Mouse (Mus musculus): Measurements from ENCODE around the gene Ndufa3. TPM values are rescaled to one million over a fixed set of nuclear protein-coding genes. Genes with fewer than 3 reads are reported as not detected.

The Ndufa3 gene
- polyA plus RNA-seq, 1 experiment from 2014 or later: 1,026 TPM

DNA sequence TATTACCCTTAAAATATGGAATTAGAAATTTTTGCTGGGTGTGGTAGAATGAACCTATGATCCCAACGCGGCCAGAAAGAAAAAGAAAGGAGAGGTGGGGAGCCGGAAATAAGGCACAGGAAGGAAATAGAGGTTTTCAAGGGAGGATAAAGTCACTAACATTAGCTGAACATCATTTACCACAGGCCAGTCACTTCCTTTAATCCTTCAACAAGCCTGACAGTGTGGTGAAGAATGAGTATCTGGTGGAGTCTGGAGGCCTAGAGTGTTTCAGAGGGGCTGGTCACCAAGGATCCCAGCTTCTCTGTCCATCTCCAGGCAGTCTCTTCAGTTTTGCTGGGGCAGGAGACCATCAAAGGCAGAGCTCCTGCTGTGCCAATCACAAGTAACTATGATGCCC, 6.7 kb upstream of the Ndufa3 start:
- no peak for ATAC-seq (ENCODE audit: insufficient number of reproducible peaks, insufficient read depth, low FRiP score, low read depth)

DNA sequence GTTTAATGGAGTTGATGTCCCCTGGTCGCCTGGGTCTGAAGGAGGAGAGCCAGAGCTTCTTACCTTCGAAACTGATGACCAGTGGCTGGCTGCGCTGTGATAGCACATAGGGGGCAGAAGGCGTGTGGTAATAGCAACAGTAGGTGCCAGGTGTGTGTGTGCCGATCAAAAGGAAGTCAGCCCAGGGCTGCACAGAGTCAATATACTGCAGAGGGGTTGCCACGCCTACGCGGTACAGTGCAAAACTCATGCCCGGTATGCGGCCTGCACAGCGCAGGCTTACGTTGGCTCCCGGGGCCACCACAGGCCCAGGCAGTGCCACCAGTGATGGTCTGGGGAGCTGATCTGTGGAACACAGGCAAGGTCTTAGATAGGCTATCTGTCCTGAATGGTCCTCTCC, 6.2 kb upstream of the Ndufa3 start:
- Histone ChIP-seq H3K9me3 (ENCODE audit: control insufficient read depth, low read length) (no peaks in the 10 kb centered on the region), H3K9ac (ENCODE audit: low read length) (no peak overlapping the region), H3K36me3 (ENCODE audit: control insufficient read depth, insufficient read depth, low read length) (no peaks in the 10 kb centered on the region), H3K27me3 (ENCODE audit: control insufficient read depth, insufficient read depth, low read length) (no peaks in the 10 kb centered on the region), H3K27ac (replicated peaks in 1 of 2; ENCODE audit: control insufficient read depth in 1 of 2, insufficient read depth in 1 of 2, low read depth in 2 of 2, low read length in 2 of 2) (no peak overlapping the region), H3K4me3 (ENCODE audit: control insufficient read depth in 1 of 2, insufficient read depth in 1 of 2, low read depth in 1 of 2, low read length in 2 of 2) (no peak overlapping the region), H3K4me1 (ENCODE audit: control insufficient read depth in 2 of 2, insufficient read depth in 2 of 2, low read length in 2 of 2) (peaks cover 0 to 4% of the 10 kb centered on the region in 2 experiments; a peak in 1 of 4 replicates), H3K4me2 (ENCODE audit: low read length) (no peak overlapping the region)
- WGBS: 86% methylated on average over 13 of the region's 13 CpGs
- ATAC-seq (ENCODE audit: insufficient number of reproducible peaks, insufficient read depth, low FRiP score, low read depth): no peak

More for the DNA sequence above, 6.7 kb upstream of the Ndufa3 start:
- no peaks in the 10 kb centered on the region for H3K9me3 ChIP-seq (ENCODE audit: control insufficient read depth, low read length)
- H3K27me3 ChIP-seq (ENCODE audit: control insufficient read depth, insufficient read depth, low read length): no peaks in the 10 kb centered on the region
- WGBS: 86% methylated on average over 3 of the region's 3 CpGs
- no peak overlapping the region for H3K9ac ChIP-seq (ENCODE audit: low read length)
- no peaks in the 10 kb centered on the region for H3K36me3 ChIP-seq (ENCODE audit: control insufficient read depth, insufficient read depth, low read length)
- H3K4me2 ChIP-seq (ENCODE audit: low read length): no peak overlapping the region
- no peak overlapping the region for H3K27ac ChIP-seq (replicated peaks in 1 of 2; ENCODE audit: control insufficient read depth in 1 of 2, insufficient read depth in 1 of 2, low read depth in 2 of 2, low read length in 2 of 2)
- no peak overlapping the region for H3K4me3 ChIP-seq (ENCODE audit: control insufficient read depth in 1 of 2, insufficient read depth in 1 of 2, low read depth in 1 of 2, low read length in 2 of 2)
- H3K4me1 ChIP-seq (ENCODE audit: control insufficient read depth in 2 of 2, insufficient read depth in 2 of 2, low read length in 2 of 2): peaks cover 0 to 4% of the 10 kb centered on the region in 2 experiments; a peak in 1 of 4 replicates

DNA sequence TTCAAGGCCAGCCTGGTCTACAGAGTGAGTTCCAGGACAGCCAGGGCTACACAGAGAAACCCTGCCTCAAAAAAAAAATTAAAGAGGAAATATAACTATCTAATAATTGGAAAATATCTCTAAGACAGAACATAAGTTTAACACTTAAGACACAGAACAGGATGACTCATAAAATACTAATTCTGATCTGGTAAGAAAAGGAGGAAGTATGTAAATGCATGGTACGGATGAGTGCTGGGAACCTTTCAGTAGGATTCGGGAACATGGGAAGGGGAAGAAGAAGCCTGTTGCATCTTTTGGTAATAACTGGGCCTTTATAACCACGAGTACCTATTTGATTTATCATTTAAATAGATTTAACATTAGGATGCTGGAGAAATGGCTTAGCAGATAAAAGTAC, 3.2 kb upstream of the Ndufa3 start:
- Histone ChIP-seq H3K27ac (replicated peaks in 1 of 2; ENCODE audit: control insufficient read depth in 1 of 2, insufficient read depth in 1 of 2, low read depth in 2 of 2, low read length in 2 of 2) (no peak overlapping the region), H3K4me2 (ENCODE audit: low read length) (no peak overlapping the region), H3K36me3 (ENCODE audit: control insufficient read depth, insufficient read depth, low read length) (peaks cover 5% of the 10 kb centered on the region), H3K27me3 (ENCODE audit: control insufficient read depth, insufficient read depth, low read length) (no peaks in the 10 kb centered on the region), H3K4me3 (ENCODE audit: control insufficient read depth in 1 of 2, insufficient read depth in 1 of 2, low read depth in 1 of 2, low read length in 2 of 2) (no peak overlapping the region), H3K9ac (ENCODE audit: low read length) (no peak overlapping the region), H3K9me3 (ENCODE audit: control insufficient read depth, low read length) (no peaks in the 10 kb centered on the region), H3K4me1 (ENCODE audit: control insufficient read depth in 2 of 2, insufficient read depth in 2 of 2, low read length in 2 of 2) (peaks cover 0 to 7% of the 10 kb centered on the region in 2 experiments; a peak in 2 of 4 replicates)
- no peak for ATAC-seq (ENCODE audit: insufficient number of reproducible peaks, insufficient read depth, low FRiP score, low read depth)
- 70% methylated on average over 3 of the region's 3 CpGs for WGBS

DNA sequence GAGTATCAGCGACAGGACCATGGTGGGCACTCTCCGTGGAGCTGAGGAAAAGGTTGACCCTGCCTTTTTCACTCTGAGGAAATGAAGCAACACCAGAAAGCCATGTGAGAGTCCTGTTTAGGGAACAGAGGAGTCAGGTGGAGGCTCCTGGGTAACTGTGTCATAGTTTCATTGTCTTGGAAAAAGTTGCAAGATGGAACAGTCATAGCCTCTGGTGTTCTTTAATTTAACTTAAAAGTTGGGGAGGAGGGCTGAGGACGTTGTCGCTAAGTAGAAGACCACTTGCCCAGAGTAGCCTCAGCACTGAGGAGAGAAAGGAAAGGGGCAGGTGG, 1.1 kb upstream of the Ndufa3 start, which contains the start of gene Oscar:
Gene Oscar, minus strand, starts transcription at position 101 of the 332 bp plus-strand sequence.
- peak within 1 kb of the TSS in 1 of 2 experiments; percentile 76; a peak in 3 of 4 replicates for H3K4me3 ChIP-seq (ENCODE audit: control insufficient read depth in 1 of 2, insufficient read depth in 1 of 2, low read depth in 1 of 2, low read length in 2 of 2)
- no peak within 1 kb of the TSS for H3K27ac ChIP-seq (replicated peaks in 1 of 2; ENCODE audit: control insufficient read depth in 1 of 2, insufficient read depth in 1 of 2, low read depth in 2 of 2, low read length in 2 of 2)
- peaks cover 25% of the 10 kb centered on the region for H3K36me3 ChIP-seq (ENCODE audit: control insufficient read depth, insufficient read depth, low read length)
- H3K4me1 ChIP-seq (ENCODE audit: control insufficient read depth in 2 of 2, insufficient read depth in 2 of 2, low read length in 2 of 2): peaks cover 0 to 5% of the 10 kb centered on the region in 2 experiments; a peak in 1 of 4 replicates
- 75% methylated on average over 4 of the region's 4 CpGs for WGBS
- no peaks in the 10 kb centered on the region for H3K27me3 ChIP-seq (ENCODE audit: control insufficient read depth, insufficient read depth, low read length)
- peak within 1 kb of the TSS; percentile 77 for H3K4me2 ChIP-seq (ENCODE audit: low read length)
- no peak for ATAC-seq (ENCODE audit: insufficient number of reproducible peaks, insufficient read depth, low FRiP score, low read depth)
- no peaks in the 10 kb centered on the region for H3K9me3 ChIP-seq (ENCODE audit: control insufficient read depth, low read length)
- no peak within 1 kb of the TSS for H3K9ac ChIP-seq (ENCODE audit: low read length)

DNA sequence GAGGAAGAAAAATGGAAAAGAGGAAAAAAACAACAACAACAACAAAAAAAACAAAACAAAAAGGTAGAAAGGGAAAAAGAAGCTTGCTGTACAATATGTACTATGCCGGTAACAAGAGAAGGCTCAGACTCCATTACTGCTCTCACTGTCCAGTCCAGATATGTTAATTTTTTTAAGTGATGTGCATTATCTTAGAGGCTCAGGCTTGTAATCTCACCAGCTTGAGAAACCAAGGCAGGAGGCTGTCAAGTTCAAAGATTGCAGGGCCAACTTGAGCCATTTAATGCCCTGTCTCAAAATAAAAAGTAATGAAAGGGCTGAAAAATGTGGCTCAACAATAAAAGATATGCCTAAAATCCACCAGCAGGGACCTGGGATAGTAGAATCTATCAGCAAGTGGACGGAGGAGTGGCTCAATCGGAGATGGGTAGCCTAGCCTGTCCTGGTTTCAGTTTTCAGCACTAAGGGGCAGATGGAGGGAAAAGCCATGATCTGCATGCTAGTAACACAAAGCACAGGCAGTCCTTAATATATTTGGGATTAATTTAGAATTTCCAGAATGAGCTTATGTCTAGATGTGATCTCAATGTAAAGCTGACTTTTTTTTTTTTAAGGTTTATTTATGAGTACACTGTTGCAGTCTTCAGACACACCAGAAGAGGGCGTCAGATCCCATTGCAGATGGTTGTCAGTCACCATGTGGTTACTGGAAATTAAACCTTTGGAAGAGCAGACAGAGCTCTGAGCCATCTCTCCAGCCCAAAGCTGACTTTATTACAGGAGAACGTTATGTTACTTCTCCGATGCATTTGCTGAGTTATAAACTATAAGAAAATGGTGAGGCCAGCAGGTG, 558 bp upstream of the Ndufa3 start:
- H3K9me3 ChIP-seq (ENCODE audit: control insufficient read depth, low read length): no peaks in the 10 kb centered on the region
- H3K9ac ChIP-seq (ENCODE audit: low read length): peak overlapping the region; percentile 90
- peaks cover 29% of the 10 kb centered on the region for H3K36me3 ChIP-seq (ENCODE audit: control insufficient read depth, insufficient read depth, low read length)
- H3K4me3 ChIP-seq (ENCODE audit: control insufficient read depth in 1 of 2, insufficient read depth in 1 of 2, low read depth in 1 of 2, low read length in 2 of 2): peak overlapping the region in 1 of 2 experiments; percentile 76; a peak in 3 of 4 replicates
- H3K27me3 ChIP-seq (ENCODE audit: control insufficient read depth, insufficient read depth, low read length): no peaks in the 10 kb centered on the region
- ATAC-seq (ENCODE audit: insufficient number of reproducible peaks, insufficient read depth, low FRiP score, low read depth): no peak
- H3K27ac ChIP-seq (replicated peaks in 1 of 2; ENCODE audit: control insufficient read depth in 1 of 2, insufficient read depth in 1 of 2, low read depth in 2 of 2, low read length in 2 of 2): no peak overlapping the region
- H3K4me1 ChIP-seq (ENCODE audit: control insufficient read depth in 2 of 2, insufficient read depth in 2 of 2, low read length in 2 of 2): peaks cover 0 to 5% of the 10 kb centered on the region in 2 experiments; a peak in 1 of 4 replicates
- H3K4me2 ChIP-seq (ENCODE audit: low read length): peak overlapping the region; percentile 77
- WGBS: 43% methylated on average over 6 of the region's 6 CpGs

DNA sequence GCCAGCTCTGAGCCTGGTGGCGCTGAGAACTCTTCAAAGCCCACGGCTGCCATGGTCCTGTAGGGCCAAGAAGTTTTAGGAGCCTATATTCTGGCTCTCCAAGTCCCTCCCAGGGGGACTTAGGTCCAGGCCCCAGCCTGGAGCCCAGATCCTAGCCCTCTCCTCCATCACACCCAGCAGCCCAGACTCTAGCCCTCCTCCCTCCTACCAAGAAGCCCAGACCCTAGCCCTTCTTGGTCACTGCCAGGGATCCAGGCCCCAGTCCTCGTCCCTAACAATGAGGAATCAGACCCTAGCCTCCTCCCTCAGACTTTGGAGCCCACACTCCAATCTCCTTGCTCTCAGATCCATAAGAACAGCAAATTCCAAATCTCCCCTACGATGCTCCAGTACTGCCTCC, 11.9 kb downstream of the Ndufa3 start:
- H3K36me3 ChIP-seq (ENCODE audit: control insufficient read depth, insufficient read depth, low read length): peaks cover 48% of the 10 kb centered on the region
- H3K4me1 ChIP-seq (ENCODE audit: control insufficient read depth in 2 of 2, insufficient read depth in 2 of 2, low read length in 2 of 2): peaks cover 10 to 18% of the 10 kb centered on the region in 2 experiments
- H3K4me2 ChIP-seq (ENCODE audit: low read length): peak overlapping the region; percentile 97
- peak overlapping the region; percentile 21 to 76; a peak in 1 of 4 replicates for H3K27ac ChIP-seq (replicated peaks in 1 of 2; ENCODE audit: control insufficient read depth in 1 of 2, insufficient read depth in 1 of 2, low read depth in 2 of 2, low read length in 2 of 2)
- 37% methylated on average over 4 of the region's 4 CpGs for WGBS
- H3K4me3 ChIP-seq (ENCODE audit: control insufficient read depth in 1 of 2, insufficient read depth in 1 of 2, low read depth in 1 of 2, low read length in 2 of 2): peak overlapping the region; percentile 73 to 100
- no peak for ATAC-seq (ENCODE audit: insufficient number of reproducible peaks, insufficient read depth, low FRiP score, low read depth)
- H3K27me3 ChIP-seq (ENCODE audit: control insufficient read depth, insufficient read depth, low read length): no peaks in the 10 kb centered on the region
- H3K9ac ChIP-seq (ENCODE audit: low read length): peak overlapping the region; percentile 75
- no peaks in the 10 kb centered on the region for H3K9me3 ChIP-seq (ENCODE audit: control insufficient read depth, low read length)

DNA sequence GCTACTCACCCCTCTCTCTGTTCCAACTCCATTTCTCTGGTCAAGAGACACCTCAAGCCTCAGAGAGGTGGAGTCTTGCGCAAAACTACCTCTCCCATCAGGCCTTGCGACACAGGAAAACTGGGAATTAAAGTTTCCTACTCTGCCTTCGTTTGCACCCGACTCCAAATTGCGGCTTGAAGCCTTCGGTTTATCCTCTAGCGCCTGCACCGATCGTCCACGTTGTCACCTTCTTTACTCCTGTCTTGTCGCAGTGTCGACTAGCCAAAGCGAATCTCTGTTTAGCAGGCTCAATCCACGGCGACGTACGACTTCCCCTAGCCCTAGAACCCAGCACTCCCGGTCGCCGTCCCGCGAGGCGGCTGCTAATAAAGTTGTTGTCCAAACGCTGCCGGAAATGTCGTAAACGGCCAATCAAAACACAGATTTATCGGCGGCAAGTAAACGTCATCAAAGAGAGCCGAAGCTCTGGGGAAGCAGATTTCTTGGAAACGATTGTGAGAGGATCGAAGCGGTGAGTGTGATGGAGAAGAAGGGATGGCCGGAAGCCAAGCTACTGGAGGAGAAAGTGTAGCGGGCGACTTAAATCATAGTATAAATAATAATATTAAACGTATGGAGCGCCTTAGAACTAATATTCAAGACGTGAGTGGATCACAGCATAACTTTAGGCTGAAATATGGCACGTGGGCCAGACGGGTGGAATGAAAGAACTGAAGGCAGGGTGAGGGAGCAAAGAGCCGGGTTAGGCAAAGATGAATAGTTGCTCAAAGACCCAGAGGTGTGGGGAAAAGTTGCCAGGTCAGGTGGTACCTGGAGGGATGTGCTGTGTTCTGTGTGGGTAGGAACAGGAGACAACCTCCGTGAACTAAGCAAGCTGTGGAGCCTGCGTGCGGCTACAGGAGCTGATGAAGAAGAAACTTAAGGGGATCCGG, 12.6 kb downstream of the Ndufa3 start, which contains the start of the genes Tfpt and Prpf31:
Gene Tfpt, minus strand, starts transcription at position 387 of the 935 bp plus-strand sequence.
Gene Prpf31, plus strand, starts transcription at position 443 of the 935 bp plus-strand sequence.
- WGBS: under 1% methylated on average over 47 of the region's 47 CpGs
- H3K4me2 ChIP-seq (ENCODE audit: low read length): peak within 1 kb of the TSS; percentile 97
- no peaks in the 10 kb centered on the region for H3K9me3 ChIP-seq (ENCODE audit: control insufficient read depth, low read length)
- H3K27me3 ChIP-seq (ENCODE audit: control insufficient read depth, insufficient read depth, low read length): no peaks in the 10 kb centered on the region
- peak; percentile 78 for ATAC-seq (ENCODE audit: insufficient number of reproducible peaks, insufficient read depth, low FRiP score, low read depth)
- H3K27ac ChIP-seq (replicated peaks in 1 of 2; ENCODE audit: control insufficient read depth in 1 of 2, insufficient read depth in 1 of 2, low read depth in 2 of 2, low read length in 2 of 2): peak within 1 kb of the TSS; percentile 76 to 98; a peak in 3 of 4 replicates
- peak within 1 kb of the TSS; percentile 75 for H3K9ac ChIP-seq (ENCODE audit: low read length)
- peaks cover 47% of the 10 kb centered on the region for H3K36me3 ChIP-seq (ENCODE audit: control insufficient read depth, insufficient read depth, low read length)
- peak within 1 kb of the TSS; percentile 73 to 100 for H3K4me3 ChIP-seq (ENCODE audit: control insufficient read depth in 1 of 2, insufficient read depth in 1 of 2, low read depth in 1 of 2, low read length in 2 of 2)
- peaks cover 10 to 18% of the 10 kb centered on the region in 2 experiments for H3K4me1 ChIP-seq (ENCODE audit: control insufficient read depth in 2 of 2, insufficient read depth in 2 of 2, low read length in 2 of 2)
